Mouse (Mus musculus): ENCODE measurements around the gene Ddr2. TPM values are rescaled to one million over a fixed set of nuclear protein-coding genes. Genes with fewer than 3 reads are reported as not detected.
A peak's percentile ranks its signal among the peaks of the same experiment; 100 is the strongest.
"Not testable (repeated sequence)": the region's sequence is repeated elsewhere in the genome, so short reads cannot be mapped to it uniquely, and the experiment has no call there.

Ddr2 gene
- total RNA-seq, 4 experiments from 2014 or later: 18.9 to 24.8 (median 23.2) TPM

- DNase-seq (ENCODE audit: low spot score): not testable (repeated sequence)
Measured at GRCm38 (mm10) chr1:170102814-170103213, 7.7 kb downstream of the Ddr2 start.

- no peak for DNase-seq (ENCODE audit: low spot score)
Measured at GRCm38 (mm10) chr1:170086631-170087030, 23.9 kb downstream of the Ddr2 start.

DNA sequence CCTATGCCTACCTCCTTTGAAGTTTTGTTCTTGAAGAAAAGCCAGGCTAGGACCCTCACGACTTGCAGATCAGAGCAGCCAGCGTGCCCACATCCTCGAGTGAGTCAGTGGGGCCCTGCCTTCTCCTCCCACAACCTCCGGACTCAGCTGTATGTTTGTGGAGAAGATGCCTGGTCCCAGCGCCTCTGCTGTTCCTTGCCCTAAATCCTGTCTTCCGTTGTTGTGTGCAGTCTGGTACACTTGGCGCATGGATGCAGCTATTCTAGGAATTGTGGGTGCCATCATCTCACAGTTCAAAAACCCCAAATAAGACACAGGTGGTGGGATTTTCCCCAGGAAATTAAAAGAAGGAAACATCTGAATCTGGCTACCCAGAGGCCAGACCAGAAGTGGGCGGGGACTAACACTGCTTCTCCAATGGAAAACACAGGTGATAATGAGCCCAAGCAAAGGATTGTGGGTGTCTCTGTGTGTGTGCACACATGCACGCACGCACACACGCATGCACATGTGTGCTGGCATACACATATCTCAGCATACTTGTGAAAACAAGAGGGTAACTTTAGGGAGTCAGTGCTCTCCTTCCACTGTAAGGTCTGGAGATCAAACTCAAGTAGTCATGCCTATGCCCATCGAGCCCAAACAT, 26.3 kb downstream of the Ddr2 start:
- no peak for DNase-seq (ENCODE audit: low spot score)

- DNase-seq (ENCODE audit: low spot score): no peak
Measured at GRCm38 (mm10) chr1:170080907-170081306, 29.7 kb downstream of the Ddr2 start.

GRCm38 (mm10) chr1:170079465-170079864, 31.1 kb downstream of the Ddr2 start:
- no peak for DNase-seq (ENCODE audit: low spot score)

- no peak for DNase-seq (ENCODE audit: low spot score)
Measured at GRCm38 (mm10) chr1:170076339-170076738, 34.2 kb downstream of the Ddr2 start.

- DNase-seq (ENCODE audit: low spot score): no peak
Measured at GRCm38 (mm10) chr1:170073768-170074167, 36.8 kb downstream of the Ddr2 start.

GRCm38 (mm10) chr1:170069143-170069542, 41.4 kb downstream of the Ddr2 start:
- no peak for DNase-seq (ENCODE audit: low spot score)

DNA sequence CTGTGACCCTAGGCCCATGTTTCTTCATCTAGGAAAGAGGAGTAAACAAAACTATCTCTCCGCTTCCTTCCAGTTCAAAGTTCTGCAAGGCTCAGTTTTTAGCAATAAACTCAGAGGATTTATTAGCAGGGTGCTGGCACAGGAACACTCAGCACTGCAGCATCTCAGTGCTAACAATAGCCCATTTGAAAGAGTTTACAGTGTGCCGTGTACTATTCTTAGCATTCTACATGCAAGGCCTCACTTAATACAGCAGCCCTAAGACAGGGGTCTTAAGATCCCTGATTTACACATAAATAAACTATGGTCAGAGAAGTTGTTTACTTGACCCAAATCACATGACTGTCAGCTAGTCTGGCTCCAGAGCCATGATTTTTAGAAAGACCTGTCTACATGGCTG, 44.6 kb downstream of the Ddr2 start:
- DNase-seq (ENCODE audit: low spot score): no peak

DNA sequence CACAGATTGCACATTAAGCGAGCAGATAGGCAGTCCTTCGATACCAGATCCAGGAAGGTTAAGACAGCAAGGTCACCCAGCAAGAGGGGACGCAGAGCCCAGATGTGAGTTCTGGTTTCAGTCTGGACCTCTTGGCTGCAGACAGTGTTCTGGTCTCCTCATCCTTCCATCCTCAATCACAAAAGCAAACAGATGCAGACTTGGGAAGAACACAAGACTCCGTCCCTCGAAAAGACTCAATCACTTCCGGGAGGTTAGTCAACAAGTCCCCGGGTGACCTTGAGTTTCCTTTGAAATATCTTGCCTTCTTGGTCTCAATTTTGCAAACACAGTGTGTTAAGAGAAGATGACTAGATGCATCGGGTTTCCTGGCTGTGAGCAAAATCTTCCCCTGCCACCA, 45.6 kb downstream of the Ddr2 start:
- peak; percentile 47 for DNase-seq (ENCODE audit: low spot score)

DNA sequence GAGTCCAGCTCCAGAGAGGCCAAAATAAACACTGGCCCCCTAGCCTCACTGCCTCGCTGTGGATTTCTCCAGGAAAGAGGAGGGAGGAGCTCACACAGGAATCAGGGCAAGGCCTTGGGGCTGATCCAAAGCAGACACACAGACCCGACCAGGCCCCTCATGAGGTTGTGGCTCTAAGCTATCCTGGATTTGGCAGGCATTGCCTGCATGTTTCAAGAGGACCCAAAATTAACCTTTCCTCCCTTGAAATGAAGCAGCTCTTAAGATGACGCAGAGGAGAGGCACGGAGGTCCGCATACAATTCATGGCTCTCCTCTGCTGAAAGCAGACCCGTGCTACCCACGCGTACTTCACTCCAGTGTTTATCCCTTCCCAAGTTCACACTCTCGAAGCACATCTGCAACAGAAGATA, 46.5 kb downstream of the Ddr2 start:
- DNase-seq (ENCODE audit: low spot score): peak; percentile 62

DNA sequence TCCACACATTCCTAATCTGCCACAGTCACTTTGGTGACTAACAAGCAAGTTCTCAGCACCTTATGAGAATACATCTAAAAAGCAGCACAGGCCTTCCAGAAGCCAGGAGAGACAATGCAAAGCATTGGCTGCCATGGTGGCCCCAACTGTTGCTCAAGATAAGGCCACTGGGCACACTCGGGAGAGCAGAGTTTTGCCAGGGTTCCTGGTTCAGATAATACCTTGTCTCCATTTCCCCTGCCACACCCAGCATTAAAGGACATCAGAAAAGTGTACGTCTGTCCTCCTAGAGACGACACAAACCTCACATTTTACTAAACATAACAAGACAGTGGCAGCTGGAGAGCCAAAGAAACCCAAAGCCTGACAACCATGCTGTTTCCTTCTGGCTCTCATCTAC, 50.3 kb downstream of the Ddr2 start:
- no peak for DNase-seq (ENCODE audit: low spot score)

DNA sequence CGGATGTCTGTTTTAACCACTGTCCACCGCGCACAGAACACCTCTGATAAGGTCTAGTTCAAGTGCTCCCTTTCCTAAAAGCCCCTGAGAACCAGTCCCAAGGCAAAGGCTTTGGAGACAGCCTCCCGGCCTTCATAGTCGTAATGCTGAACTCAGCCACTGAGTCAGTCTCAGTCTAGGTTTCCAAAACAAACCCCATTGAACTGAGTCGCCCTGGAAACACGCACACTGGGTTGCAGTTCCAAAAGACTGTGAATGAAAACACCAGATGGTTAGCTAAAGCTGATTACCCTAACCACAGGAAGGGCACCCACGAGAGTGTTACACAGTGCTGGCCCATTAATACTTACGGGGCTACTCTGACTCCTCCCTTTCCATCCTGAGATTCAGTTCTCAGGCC, 51.2 kb downstream of the Ddr2 start:
- DNase-seq (ENCODE audit: low spot score): no peak

- DNase-seq (ENCODE audit: low spot score): peak; percentile 33
Measured at GRCm38 (mm10) chr1:170058051-170058450, 52.5 kb downstream of the Ddr2 start.

DNA sequence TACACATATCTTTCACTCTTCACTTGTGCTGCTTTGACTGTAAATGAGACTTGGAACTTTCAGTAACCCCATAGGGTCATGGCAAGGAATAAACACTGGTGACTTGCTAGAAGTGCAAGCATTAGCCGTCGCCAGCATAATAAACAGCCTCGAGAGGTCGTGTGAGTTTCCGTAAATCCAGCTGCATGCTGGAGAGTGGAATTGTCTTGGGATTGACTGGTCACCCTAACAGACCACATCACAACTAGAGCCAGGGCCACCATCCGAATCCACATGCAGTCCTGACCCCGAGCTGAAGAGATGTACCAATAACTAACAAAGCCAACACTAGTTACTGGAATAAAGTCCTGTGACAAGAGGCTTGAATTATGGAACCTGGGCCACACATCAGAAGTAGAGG, 53.0 kb downstream of the Ddr2 start:
- no peak for DNase-seq (ENCODE audit: low spot score)

GRCm38 (mm10) chr1:170056921-170057320, 53.6 kb downstream of the Ddr2 start:
- no peak for DNase-seq (ENCODE audit: low spot score)

DNA sequence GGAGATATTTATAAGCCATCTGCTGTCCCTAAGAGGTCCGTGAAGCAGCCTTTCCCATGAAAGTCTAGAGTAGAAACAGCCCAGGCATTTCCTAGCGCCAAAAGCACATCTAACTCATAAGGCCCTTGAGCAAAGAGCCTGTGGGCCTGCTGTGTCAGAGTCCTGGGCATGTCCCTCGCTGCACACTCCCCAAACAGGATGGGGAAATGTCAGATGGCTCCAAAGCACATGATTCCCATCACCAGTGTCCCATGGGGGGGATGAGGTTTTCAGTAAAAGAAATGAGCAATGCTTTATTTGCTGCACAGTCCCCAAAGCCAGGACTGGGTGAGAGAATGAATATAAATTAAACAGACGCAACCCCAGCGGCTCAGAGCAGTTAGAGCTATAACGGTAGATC, 54.3 kb downstream of the Ddr2 start:
- peak; percentile 80 for DNase-seq (ENCODE audit: low spot score)

GRCm38 (mm10) chr1:170052469-170053065, 58.0 kb downstream of the Ddr2 start:
- no peak for DNase-seq (ENCODE audit: low spot score)

DNA sequence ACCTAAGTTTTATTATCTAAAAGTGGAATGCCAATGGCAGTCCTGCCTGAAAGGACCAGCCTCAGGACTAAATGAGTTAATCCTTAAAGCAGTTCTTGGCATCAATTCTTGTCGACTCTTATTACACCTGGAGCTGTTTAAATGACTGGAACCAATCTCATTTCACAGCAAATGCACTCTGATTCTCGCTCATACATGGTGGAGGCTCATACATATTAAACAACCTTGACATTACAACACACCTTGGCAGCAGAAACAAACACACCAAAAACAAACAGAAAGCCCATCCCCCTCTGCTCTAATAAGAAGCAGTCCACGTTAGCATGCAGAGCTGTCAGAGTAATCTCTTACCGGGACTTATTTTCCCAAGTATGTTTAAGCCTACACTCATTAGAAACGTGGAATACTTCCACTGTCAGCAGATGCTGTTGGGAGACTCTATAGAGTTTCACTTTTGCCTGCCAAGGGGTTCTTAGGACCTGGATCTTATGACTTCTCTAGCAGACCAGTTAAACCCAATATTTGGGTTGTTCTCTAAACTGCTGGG, 58.9 kb downstream of the Ddr2 start:
- DNase-seq (ENCODE audit: low spot score): no peak

GRCm38 (mm10) chr1:170048434-170048833, 62.1 kb downstream of the Ddr2 start:
- DNase-seq (ENCODE audit: low spot score): no peak

DNA sequence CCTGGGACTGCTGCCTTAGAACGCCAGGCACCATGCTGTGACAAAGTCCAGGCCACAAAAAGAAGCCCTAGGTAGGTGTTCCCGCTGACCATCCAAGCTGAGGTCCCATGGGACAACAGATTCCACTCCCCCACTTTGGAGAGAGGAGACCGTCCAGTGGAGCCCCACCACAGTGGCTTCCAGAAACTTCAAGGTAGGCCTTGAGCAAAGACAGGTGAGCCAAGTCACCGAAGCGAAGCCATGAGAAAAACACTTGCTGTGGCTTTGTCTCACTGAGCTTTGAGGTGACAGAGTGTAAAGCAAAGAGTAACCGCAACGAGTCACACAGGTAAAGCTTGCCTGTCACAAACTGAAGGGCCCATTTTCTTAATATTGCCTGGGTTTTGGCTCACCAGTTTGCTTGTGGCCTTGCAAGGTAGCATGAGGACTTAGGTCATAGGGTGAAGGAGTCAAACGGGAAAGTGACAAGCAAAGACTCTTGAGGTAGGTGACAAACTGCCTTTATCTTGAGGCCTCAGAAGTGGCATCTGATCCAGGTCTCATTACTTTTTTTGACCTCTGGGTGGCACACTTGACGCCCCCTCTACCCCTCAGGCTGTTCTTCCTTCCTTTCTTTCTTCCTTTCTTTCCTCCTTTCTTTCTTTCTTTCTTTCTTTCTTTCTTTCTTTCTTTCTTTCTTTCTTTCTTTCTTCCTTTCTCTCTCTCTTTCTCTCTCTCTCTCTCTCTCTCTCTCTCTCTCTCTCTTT, 65.7 kb downstream of the Ddr2 start:
- no peak for DNase-seq (ENCODE audit: low spot score)

- DNase-seq (ENCODE audit: low spot score): no peak
Measured at GRCm38 (mm10) chr1:170043753-170044152, 66.8 kb downstream of the Ddr2 start.

DNA sequence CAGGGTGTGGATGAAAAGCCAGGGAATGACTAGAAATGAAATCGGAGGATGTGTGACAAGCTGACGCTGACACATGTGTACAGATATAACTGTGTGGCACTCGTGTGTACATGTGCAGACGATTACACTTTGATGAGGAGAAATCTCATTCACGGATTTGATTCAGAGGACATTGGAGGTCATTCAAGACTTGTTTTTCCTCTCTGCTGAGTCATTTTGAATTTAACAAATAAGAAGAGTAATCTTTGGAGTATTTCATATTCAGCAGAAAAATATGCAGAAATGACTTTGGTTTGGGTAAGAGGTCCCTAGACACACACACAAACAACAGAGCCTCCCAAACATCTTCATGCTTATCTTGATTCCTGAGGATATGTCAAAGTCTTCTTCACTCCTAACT, 67.6 kb downstream of the Ddr2 start:
- DNase-seq (ENCODE audit: low spot score): no peak
